Mouse (Mus musculus): ENCODE measurements around the gene Eif2b2. TPM values are rescaled to one million over a fixed set of nuclear protein-coding genes. Genes with fewer than 3 reads are reported as not detected.

Gene Eif2b2
- polyA plus RNA-seq, 1 experiment: 294 TPM

- H3K79me3 ChIP-seq (ENCODE audit: low read depth): peaks cover 7% of the 10 kb centered on the region
- peaks cover 7% of the 10 kb centered on the region for H3K79me2 ChIP-seq (ENCODE audit: control insufficient read depth, insufficient read depth)
- H3K4me3 ChIP-seq (ENCODE audit: insufficient read depth, poor library complexity, severe bottlenecking): no peak overlapping the region
- no peak for TF ChIP-seq MYOG (IDR thresholded peaks at IDR 0.05; ENCODE audit: control insufficient read depth, extremely low read depth, insufficient read length)
- peak; percentile 6 for TF ChIP-seq MYOD1 (IDR thresholded peaks at IDR 0.05; ENCODE audit: control insufficient read depth, insufficient read length, low read depth)
- H3K27me3 ChIP-seq (ENCODE audit: control insufficient read depth, insufficient read depth, insufficient read length): no peaks in the 10 kb centered on the region
- no peaks in the 10 kb centered on the region for H3K36me3 ChIP-seq (ENCODE audit: control insufficient read depth, insufficient read depth)
- H3ac ChIP-seq (ENCODE audit: control insufficient read depth, insufficient read length, low read depth): no peak overlapping the region
These were observed 4.2 kb upstream of the Eif2b2 start for GRCm38 (mm10) chr12:85215031-85215430.

- Histone ChIP-seq H3K4me3 (ENCODE audit: insufficient read depth, poor library complexity, severe bottlenecking) (no peak overlapping the region), H3K79me2 (ENCODE audit: control insufficient read depth, insufficient read depth) (peaks cover 35% of the 10 kb centered on the region), H3K27me3 (ENCODE audit: control insufficient read depth, insufficient read depth, insufficient read length) (no peaks in the 10 kb centered on the region), H3ac (ENCODE audit: control insufficient read depth, insufficient read length, low read depth) (no peak overlapping the region), H3K36me3 (ENCODE audit: control insufficient read depth, insufficient read depth) (peaks cover 24% of the 10 kb centered on the region), H3K79me3 (ENCODE audit: low read depth) (peaks cover 21% of the 10 kb centered on the region)
- TF ChIP-seq MYOD1 (IDR thresholded peaks at IDR 0.05; ENCODE audit: control insufficient read depth, insufficient read length, low read depth): no peak
- no peak for TF ChIP-seq USF1 (IDR thresholded peaks at IDR 0.05; ENCODE audit: low read depth)
- no peak for TF ChIP-seq MYOG (IDR thresholded peaks at IDR 0.05; ENCODE audit: control insufficient read depth, extremely low read depth, insufficient read length)
- no peak for TF ChIP-seq CTCF (IDR thresholded peaks at IDR 0.05; ENCODE audit: control insufficient read depth, insufficient read depth, insufficient read length)
- no peak for TF ChIP-seq CEBPB (IDR thresholded peaks at IDR 0.05; ENCODE audit: low read depth)
- TF ChIP-seq MAX (IDR thresholded peaks at IDR 0.05): no peak
These were observed 1.5 kb upstream of the Eif2b2 start for GRCm38 (mm10) chr12:85217733-85218310.

- peak overlapping the region; percentile 87 for H3ac ChIP-seq (ENCODE audit: control insufficient read depth, insufficient read length, low read depth)
- no peak for TF ChIP-seq CTCF (IDR thresholded peaks at IDR 0.05; ENCODE audit: control insufficient read depth, insufficient read depth, insufficient read length)
- no peak for TF ChIP-seq MAX (IDR thresholded peaks at IDR 0.05)
- no peak for TF ChIP-seq MYOD1 (IDR thresholded peaks at IDR 0.05; ENCODE audit: control insufficient read depth, insufficient read length, low read depth)
- TF ChIP-seq USF1 (IDR thresholded peaks at IDR 0.05; ENCODE audit: low read depth): no peak
- TF ChIP-seq CEBPB (IDR thresholded peaks at IDR 0.05; ENCODE audit: low read depth): no peak
- no peak for TF ChIP-seq FOSL1 (IDR thresholded peaks at IDR 0.05; ENCODE audit: insufficient read depth, low read length, poor library complexity, severe bottlenecking)
- TF ChIP-seq MYOG (IDR thresholded peaks at IDR 0.05; ENCODE audit: control insufficient read depth, extremely low read depth, insufficient read length): no peak
- peaks cover 42% of the 10 kb centered on the region for H3K79me2 ChIP-seq (ENCODE audit: control insufficient read depth, insufficient read depth)
- H3K79me3 ChIP-seq (ENCODE audit: low read depth): peaks cover 21% of the 10 kb centered on the region
- peaks cover 44% of the 10 kb centered on the region for H3K36me3 ChIP-seq (ENCODE audit: control insufficient read depth, insufficient read depth)
- H3K4me3 ChIP-seq (ENCODE audit: insufficient read depth, poor library complexity, severe bottlenecking): peak overlapping the region; percentile 100
- no peaks in the 10 kb centered on the region for H3K27me3 ChIP-seq (ENCODE audit: control insufficient read depth, insufficient read depth, insufficient read length)
These were observed 617 bp downstream of the Eif2b2 start for GRCm38 (mm10) chr12:85219905-85220290.

- Histone ChIP-seq H3K36me3 (ENCODE audit: control insufficient read depth, insufficient read depth) (peaks cover 45% of the 10 kb centered on the region), H3ac (ENCODE audit: control insufficient read depth, insufficient read length, low read depth) (no peak overlapping the region), H3K79me3 (ENCODE audit: low read depth) (no peaks in the 10 kb centered on the region), H3K4me3 (ENCODE audit: insufficient read depth, poor library complexity, severe bottlenecking) (no peak overlapping the region), H3K79me2 (ENCODE audit: control insufficient read depth, insufficient read depth) (peaks cover 13% of the 10 kb centered on the region), H3K27me3 (ENCODE audit: control insufficient read depth, insufficient read depth, insufficient read length) (no peaks in the 10 kb centered on the region)
- TF ChIP-seq MAX (IDR thresholded peaks at IDR 0.05) (peak; percentile 81), USF1 (IDR thresholded peaks at IDR 0.05; ENCODE audit: low read depth) (no peak), MYOD1 (IDR thresholded peaks at IDR 0.05; ENCODE audit: control insufficient read depth, insufficient read length, low read depth) (peak; percentile 99)
These were observed 7.9 kb downstream of the Eif2b2 start for GRCm38 (mm10) chr12:85227227-85227626.

- H3K4me3 ChIP-seq (ENCODE audit: insufficient read depth, poor library complexity, severe bottlenecking): no peak overlapping the region
- peak overlapping the region; percentile 52 for H3ac ChIP-seq (ENCODE audit: control insufficient read depth, insufficient read length, low read depth)
- no peaks in the 10 kb centered on the region for H3K79me3 ChIP-seq (ENCODE audit: low read depth)
- H3K27me3 ChIP-seq (ENCODE audit: control insufficient read depth, insufficient read depth, insufficient read length): no peaks in the 10 kb centered on the region
- peaks cover 5% of the 10 kb centered on the region for H3K79me2 ChIP-seq (ENCODE audit: control insufficient read depth, insufficient read depth)
- H3K36me3 ChIP-seq (ENCODE audit: control insufficient read depth, insufficient read depth): peaks cover 37% of the 10 kb centered on the region
- TF ChIP-seq CTCF (IDR thresholded peaks at IDR 0.05; ENCODE audit: control insufficient read depth, insufficient read depth, insufficient read length) (no peak), MAX (IDR thresholded peaks at IDR 0.05) (peak; percentile 69), CEBPB (IDR thresholded peaks at IDR 0.05; ENCODE audit: low read depth) (no peak), USF1 (IDR thresholded peaks at IDR 0.05; ENCODE audit: low read depth) (no peak), FOSL1 (IDR thresholded peaks at IDR 0.05; ENCODE audit: insufficient read depth, low read length, poor library complexity, severe bottlenecking) (peak; percentile 4), MYOD1 (IDR thresholded peaks at IDR 0.05; ENCODE audit: control insufficient read depth, insufficient read length, low read depth) (peak; percentile 22), MYOG (IDR thresholded peaks at IDR 0.05; ENCODE audit: control insufficient read depth, extremely low read depth, insufficient read length) (no peak)
These were observed 8.8 kb downstream of the Eif2b2 start for GRCm38 (mm10) chr12:85227876-85228599.

All from C2C12 (cell line).